Mouse (Mus musculus) hindbrain, postnatal 0 days (tissue): ENCODE data around the gene Gh. TPM values are rescaled to one million over a fixed set of nuclear protein-coding genes. Genes with fewer than 3 reads are reported as not detected.
A peak's percentile ranks its signal among the peaks of the same experiment; 100 is the strongest.

Experiments used
- ATAC-seq: fragments of 200-750 bp; cut with Nextera tagmentation; 2 replicates; pipeline ENCODE4 v1.8.0; 2017; ENCODE audit warnings: mild to moderate bottlenecking, moderate TSS enrichment, moderate library complexity
- DNase-seq: peaks from one replicate; pipeline ENCODE4 v3.0.0-alpha.2; 2015; ENCODE audit warnings: low spot score
- H3K27ac ChIP-seq: fragments of 300-500 bp; sonication (generic); 2 replicates; pipeline ENCODE4 v1.5.1; 2014; ENCODE audit warnings: mild to moderate bottlenecking
- H3K27me3 ChIP-seq: fragments of 300-500 bp; sonication (generic); 2 replicates; pipeline ENCODE4 v1.6.1; 2014; ENCODE audit warnings: low read length, mixed read lengths; ENCODE audit not compliant: insufficient read depth
- H3K36me3 ChIP-seq: fragments of 300-500 bp; sonication (generic); 2 replicates; pipeline ENCODE4 v1.6.1; 2014; ENCODE audit warnings: low read length, mixed read lengths; ENCODE audit not compliant: insufficient read depth
- H3K4me1 ChIP-seq: fragments of 300-500 bp; sonication (generic); 2 replicates; pipeline ENCODE4 v1.6.1; 2014; ENCODE audit warnings: antibody characterized with exemption, low read length, mixed read lengths; ENCODE audit not compliant: insufficient read depth
- H3K4me2 ChIP-seq: fragments of 300-500 bp; sonication (generic); 2 replicates; pipeline ENCODE4 v1.6.1; 2014; ENCODE audit warnings: low read depth, mild to moderate bottlenecking, low read length, moderate library complexity, mixed read lengths
- H3K4me3 ChIP-seq: fragments of 300-500 bp; sonication (generic); 2 replicates; pipeline ENCODE4 v1.5.1; 2014; ENCODE audit warnings: low read length
- H3K9ac ChIP-seq: fragments of 300-500 bp; sonication (generic); replicated peaks from 2 replicates; pipeline ENCODE4 v1.6.1; 2014; ENCODE audit warnings: mild to moderate bottlenecking, low read length, moderate library complexity, mixed read lengths
- H3K9me3 ChIP-seq: fragments of 300-500 bp; sonication (generic); 2 replicates; pipeline ENCODE4 v1.6.1; 2016; ENCODE audit warnings: low read length, mixed read lengths
- CTCF ChIP-seq: IDR thresholded peaks from 2 replicates; pipeline ENCODE4 v1.5.1; 2016; ENCODE audit warnings: antibody characterized with exemption, control low read depth, low read depth
- WGBS: fragments of 180-500 bp; shearing (Covaris S2); extraction: QIAGEN DNeasy Blood & Tissue Kit; methylation state at CpG from one replicate; pipeline ENCODE4 v1.1.7; 2014; 5-methylcytosine and 5-hydroxymethylcytosine counted together
- polyA plus RNA-seq: library from polyadenylated mRNA; unstranded; fragments of >200 nt; fragmentation: Nextera tagmentation; extraction: Ambion mirVana; gene quantifications from 2 replicates; pipeline ENCODE4 v1.2.1, GENCODE M21; 2015
- total RNA-seq: library from RNA; depleted of rRNA; stranded (reverse); fragments of >200 nt; gene quantifications from 2 replicates; pipeline ENCODE4 v1.2.3, GENCODE M21; 2014

Gene Gh
- total and polyA plus RNA-seq, 2 experiments from 2014 or later = not detected

DNA sequence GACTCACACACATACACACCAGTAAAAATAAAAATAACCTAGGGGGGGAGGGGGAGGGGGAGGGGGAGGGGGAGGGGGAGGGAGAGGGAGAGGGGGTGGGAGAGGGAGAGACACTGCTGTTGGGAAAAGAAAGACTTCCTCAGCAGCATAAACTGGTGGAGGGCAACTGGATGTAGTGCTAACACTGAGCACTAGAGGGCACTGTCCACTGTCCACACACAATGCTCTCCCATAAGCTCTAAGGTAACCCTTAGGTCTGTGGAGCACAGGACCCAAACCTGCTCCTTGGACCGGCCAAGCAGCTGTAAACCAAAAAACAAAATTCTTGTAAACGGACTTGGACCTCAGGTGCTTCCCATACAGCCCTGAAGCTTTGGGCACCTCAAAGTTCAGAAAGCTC is 969 bp upstream of the Gh start:
- Histone ChIP-seq H3K27ac (no peak overlapping the region), H3K9ac (no peak overlapping the region), H3K4me3 (no peak overlapping the region), H3K36me3 (no peaks in the 10 kb centered on the region), H3K9me3 (no peaks in the 10 kb centered on the region), H3K4me2 (no peak overlapping the region), H3K27me3 (no peaks in the 10 kb centered on the region), H3K4me1 (no peaks in the 10 kb centered on the region)
- ATAC-seq (no peak), DNase-seq (peak; percentile 69)
- TF ChIP-seq CTCF = peak; percentile 82
- WGBS = 31% methylated on average over 2 of the region's 2 CpGs

DNA sequence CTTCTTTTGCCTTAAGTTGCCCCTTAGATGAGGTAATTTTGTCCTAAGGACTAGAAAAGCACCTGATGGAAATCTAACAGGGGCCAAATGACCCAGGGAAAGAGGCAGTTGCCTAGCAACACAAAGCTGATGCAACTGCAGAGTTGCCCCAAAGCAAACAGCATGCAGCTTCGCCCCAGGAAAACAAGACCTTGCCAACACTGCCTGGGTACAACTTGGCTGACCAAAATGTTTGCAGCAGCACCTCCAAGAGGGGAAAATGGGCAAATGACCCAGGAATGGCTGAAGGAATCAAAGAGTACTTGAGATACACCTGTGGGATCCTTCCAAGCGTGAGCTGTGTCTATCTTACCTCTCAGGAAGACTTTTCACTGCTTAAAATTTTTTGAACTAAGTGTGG is 9.8 kb downstream of the Gh start:
- Histone ChIP-seq H3K27ac (no peak overlapping the region), H3K4me3 (no peak overlapping the region), H3K4me2 (no peak overlapping the region), H3K9me3 (no peaks in the 10 kb centered on the region), H3K4me1 (no peaks in the 10 kb centered on the region), H3K36me3 (no peaks in the 10 kb centered on the region), H3K9ac (no peak overlapping the region), H3K27me3 (no peaks in the 10 kb centered on the region)
- TF ChIP-seq CTCF = peak; percentile 7; the same call in 1 of the 2 replicates
- WGBS = 76% methylated on average over 2 of the region's 2 CpGs
- DNase-seq (peak; percentile 9), ATAC-seq (no peak)

DNA sequence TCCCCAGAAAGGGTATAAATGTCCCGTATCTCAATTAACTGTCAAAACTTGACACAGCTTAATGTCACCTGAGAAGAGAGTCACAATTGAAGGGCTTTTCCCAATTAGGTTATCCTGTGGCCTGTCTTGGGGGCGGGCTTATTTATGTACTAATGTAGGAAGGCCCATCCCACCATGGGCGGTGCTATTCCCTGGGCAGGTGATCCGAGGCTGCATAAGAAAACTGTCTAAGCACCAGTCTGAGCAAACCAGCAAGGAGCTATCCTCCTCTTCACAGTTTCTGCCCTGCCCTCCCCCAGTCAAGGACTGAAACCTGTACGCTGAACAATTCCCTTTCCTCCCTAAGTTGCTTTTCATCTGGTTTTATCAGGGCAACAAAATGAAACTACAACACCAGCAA is 11.3 kb downstream of the Gh start:
- no peak overlapping the region for H3K4me2 ChIP-seq
- ATAC-seq (no peak), DNase-seq (no peak)
- no peaks in the 10 kb centered on the region for H3K36me3 ChIP-seq
- H3K9me3 ChIP-seq = no peaks in the 10 kb centered on the region
- no peak overlapping the region for H3K9ac ChIP-seq
- no peaks in the 10 kb centered on the region for H3K4me1 ChIP-seq
- no peak overlapping the region for H3K27ac ChIP-seq
- H3K4me3 ChIP-seq = no peak overlapping the region
- WGBS = 92% methylated on average over 5 of the region's 5 CpGs
- H3K27me3 ChIP-seq = no peaks in the 10 kb centered on the region
- no peak for TF ChIP-seq CTCF

DNA sequence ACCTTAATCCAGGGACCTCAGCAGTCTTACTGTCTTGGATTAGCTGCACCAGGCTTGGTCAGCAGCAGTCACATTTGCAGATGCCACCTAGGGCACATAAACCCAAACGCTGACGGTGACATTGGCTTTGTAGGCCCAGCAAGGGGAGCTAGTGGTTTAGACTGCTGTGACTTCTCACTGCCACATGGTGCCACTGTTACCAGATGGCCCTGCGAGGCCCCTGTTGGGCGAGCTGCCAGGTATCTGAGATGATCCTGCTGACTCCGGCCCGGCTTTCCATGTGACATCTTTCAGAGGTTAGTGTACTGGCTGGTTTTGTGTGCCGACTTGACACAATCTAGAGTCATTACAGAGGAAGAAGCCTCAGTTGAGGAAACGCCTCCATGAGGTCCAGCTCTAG is 12.3 kb downstream of the Gh start:
- Histone ChIP-seq H3K4me3 (no peak overlapping the region), H3K4me2 (no peak overlapping the region), H3K36me3 (no peaks in the 10 kb centered on the region), H3K9me3 (no peaks in the 10 kb centered on the region), H3K9ac (no peak overlapping the region), H3K27me3 (no peaks in the 10 kb centered on the region), H3K27ac (no peak overlapping the region), H3K4me1 (no peaks in the 10 kb centered on the region)
- peak; percentile 45; the same call in 1 of the 2 replicates for ATAC-seq
- peak; percentile 62 for TF ChIP-seq CTCF
- peak; percentile 84 for DNase-seq
- WGBS = 44% methylated on average over 8 of the region's 8 CpGs

DNA sequence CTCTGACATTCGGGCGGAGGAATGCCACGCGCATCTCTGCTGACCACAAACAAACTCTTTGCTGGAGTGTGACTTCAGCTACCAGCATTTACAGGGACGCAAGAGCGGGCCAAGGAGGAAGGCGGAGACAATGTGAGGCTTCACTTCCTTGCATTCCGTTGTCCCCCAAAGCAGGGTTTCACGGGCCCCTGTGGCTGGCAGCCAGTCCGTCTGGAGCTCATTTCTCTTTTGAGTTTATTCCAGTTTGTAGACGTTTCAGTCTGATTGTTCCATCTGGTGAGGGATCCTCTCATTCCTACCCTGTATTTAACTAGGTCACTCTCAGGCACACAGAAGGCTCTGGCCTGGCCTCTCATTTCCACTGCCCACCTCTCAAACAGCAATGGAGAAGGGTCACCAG is 14.7 kb downstream of the Gh start:
- ATAC-seq = no peak
- Histone ChIP-seq H3K4me2 (no peak overlapping the region), H3K9me3 (no peaks in the 10 kb centered on the region), H3K27me3 (no peaks in the 10 kb centered on the region), H3K27ac (no peak overlapping the region; the same call in 1 of the 2 replicates), H3K9ac (no peak overlapping the region), H3K4me3 (no peak overlapping the region), H3K36me3 (no peaks in the 10 kb centered on the region), H3K4me1 (no peaks in the 10 kb centered on the region)
- no peak for TF ChIP-seq CTCF
- WGBS = 57% methylated on average over 11 of the region's 11 CpGs
- no peak for DNase-seq

DNA sequence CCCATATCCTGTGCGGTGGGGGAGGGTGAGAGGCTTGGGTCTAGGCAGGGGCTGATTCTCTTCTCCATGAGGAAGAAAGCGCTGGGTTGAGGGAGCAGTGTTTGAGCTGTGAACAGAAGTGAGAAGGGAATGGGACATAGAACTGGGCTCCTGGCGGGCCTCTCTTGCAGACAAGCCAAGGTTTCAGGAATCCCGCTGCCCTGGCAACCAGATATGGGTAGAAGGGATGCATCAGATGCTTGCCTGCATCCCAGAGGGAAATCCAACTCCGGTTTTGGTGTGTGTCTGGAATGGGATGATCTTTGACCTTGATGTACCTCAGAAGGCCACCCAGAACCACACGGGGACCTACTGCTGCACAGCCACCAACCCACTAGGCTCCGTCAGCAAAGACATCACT is 15.5 kb downstream of the Gh start:
- H3K4me3 ChIP-seq = no peak overlapping the region
- no peak for ATAC-seq
- no peak overlapping the region for H3K4me2 ChIP-seq
- no peaks in the 10 kb centered on the region for H3K4me1 ChIP-seq
- no peaks in the 10 kb centered on the region for H3K9me3 ChIP-seq
- no peak overlapping the region for H3K27ac ChIP-seq
- H3K27me3 ChIP-seq = no peaks in the 10 kb centered on the region
- TF ChIP-seq CTCF = no peak
- H3K36me3 ChIP-seq = no peaks in the 10 kb centered on the region
- DNase-seq = no peak
- no peak overlapping the region for H3K9ac ChIP-seq
- 78% methylated on average over 7 of the region's 7 CpGs for WGBS

DNA sequence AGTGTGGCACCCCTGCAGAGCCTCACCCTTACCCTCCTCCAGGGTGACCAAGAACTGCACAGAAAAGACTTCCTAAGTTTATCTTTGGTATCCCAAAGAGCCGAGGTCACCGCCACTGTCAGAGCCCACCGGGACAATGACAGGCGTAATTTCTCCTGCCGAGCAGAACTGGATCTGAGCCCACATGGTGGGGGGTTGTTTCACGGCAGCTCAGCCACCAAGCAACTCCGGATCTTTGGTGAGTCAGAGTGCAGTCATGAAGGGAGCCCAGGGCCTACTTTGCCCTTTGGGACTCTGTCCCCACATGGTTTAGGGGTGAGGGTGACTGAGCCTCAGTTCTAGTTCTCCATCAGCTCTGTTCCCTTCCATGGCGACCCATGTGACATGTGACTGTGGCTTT is 17.5 kb downstream of the Gh start:
- DNase-seq = no peak
- no peaks in the 10 kb centered on the region for H3K4me1 ChIP-seq
- no peak overlapping the region for H3K4me3 ChIP-seq
- H3K27ac ChIP-seq = no peak overlapping the region
- no peaks in the 10 kb centered on the region for H3K36me3 ChIP-seq
- WGBS = 37% methylated on average over 8 of the region's 8 CpGs
- no peak overlapping the region for H3K4me2 ChIP-seq
- no peak overlapping the region for H3K9ac ChIP-seq
- H3K9me3 ChIP-seq = no peaks in the 10 kb centered on the region
- no peak for TF ChIP-seq CTCF
- no peaks in the 10 kb centered on the region for H3K27me3 ChIP-seq
- ATAC-seq = no peak
